ENCODE assay signal across 21 mouse cellular contexts in genomic region chr5:76112016-76112415, GRCm38 (mm10).
"Had no signal": no experiment of that assay in that cellular context is flagged by ENCODE, and none has a peak within 500 bp of the region (broad histone marks: within the 10 kb centered on the region; RNA-seq: fewer than 3 reads in every experiment).

No protein-coding gene starts in this region.

- H3K4me1 ChIP-seq: hindbrain, embryonic 13.5 days; hindbrain, embryonic 15.5 days; liver, embryonic 12.5 days had no signal

- H3K27ac ChIP-seq: heart, embryonic 10.5 days; heart, embryonic 13.5 days; heart, embryonic 15.5 days; hindbrain, embryonic 13.5 days; hindbrain, embryonic 15.5 days; hindbrain, postnatal 0 days; limb, embryonic 13.5 days; limb, embryonic 15.5 days; liver, embryonic 12.5 days; liver, embryonic 14.5 days had no signal

- H3K27me3 ChIP-seq: heart, embryonic 13.5 days; heart, embryonic 15.5 days; hindbrain, embryonic 13.5 days; hindbrain, embryonic 15.5 days; limb, embryonic 13.5 days; limb, embryonic 15.5 days; liver, embryonic 12.5 days had no signal

- H3K4me3 ChIP-seq: heart, embryonic 10.5 days; heart, embryonic 13.5 days; heart, embryonic 15.5 days; hindbrain, embryonic 13.5 days; hindbrain, embryonic 15.5 days; limb, embryonic 13.5 days; limb, embryonic 15.5 days; liver, embryonic 12.5 days had no signal

- ATAC-seq: hindbrain, postnatal 0 days; intestine, embryonic 16.5 days; liver, embryonic 12.5 days had no signal

- H3K9ac ChIP-seq: heart, embryonic 13.5 days; heart, embryonic 15.5 days; hindbrain, embryonic 13.5 days; hindbrain, embryonic 15.5 days; limb, embryonic 13.5 days; limb, embryonic 15.5 days; liver, embryonic 12.5 days; liver, embryonic 14.5 days had no signal

- H3K36me3 ChIP-seq: heart, embryonic 10.5 days; heart, embryonic 13.5 days; heart, embryonic 15.5 days; hindbrain, embryonic 13.5 days; hindbrain, embryonic 15.5 days; limb, embryonic 13.5 days; limb, embryonic 15.5 days; liver, embryonic 12.5 days had no signal

- H3K4me2 ChIP-seq: heart, embryonic 13.5 days; heart, embryonic 15.5 days; hindbrain, embryonic 13.5 days; hindbrain, embryonic 15.5 days; limb, embryonic 13.5 days; limb, embryonic 15.5 days; liver, embryonic 12.5 days had no signal

- H3K9me3 ChIP-seq: heart, embryonic 10.5 days; heart, embryonic 13.5 days; heart, embryonic 15.5 days; hindbrain, embryonic 13.5 days; hindbrain, embryonic 15.5 days; limb, embryonic 13.5 days; limb, embryonic 15.5 days; liver, embryonic 12.5 days had no signal

- DNase-seq: gastrocnemius, postnatal 14 days; gastrocnemius, postnatal 36 days; heart, postnatal 14 days; kidney, adult 11 months; kidney, adult 8-10 months; kidney, postnatal 10 days; kidney, postnatal 25 days; layer of hippocampus, adult 9-11 months; layer of hippocampus, postnatal 36 days; left cerebral cortex, postnatal 4 days had no signal
